Mouse (Mus musculus): Measurements from ENCODE around the gene Zmat5.

The Zmat5 gene

DNA sequence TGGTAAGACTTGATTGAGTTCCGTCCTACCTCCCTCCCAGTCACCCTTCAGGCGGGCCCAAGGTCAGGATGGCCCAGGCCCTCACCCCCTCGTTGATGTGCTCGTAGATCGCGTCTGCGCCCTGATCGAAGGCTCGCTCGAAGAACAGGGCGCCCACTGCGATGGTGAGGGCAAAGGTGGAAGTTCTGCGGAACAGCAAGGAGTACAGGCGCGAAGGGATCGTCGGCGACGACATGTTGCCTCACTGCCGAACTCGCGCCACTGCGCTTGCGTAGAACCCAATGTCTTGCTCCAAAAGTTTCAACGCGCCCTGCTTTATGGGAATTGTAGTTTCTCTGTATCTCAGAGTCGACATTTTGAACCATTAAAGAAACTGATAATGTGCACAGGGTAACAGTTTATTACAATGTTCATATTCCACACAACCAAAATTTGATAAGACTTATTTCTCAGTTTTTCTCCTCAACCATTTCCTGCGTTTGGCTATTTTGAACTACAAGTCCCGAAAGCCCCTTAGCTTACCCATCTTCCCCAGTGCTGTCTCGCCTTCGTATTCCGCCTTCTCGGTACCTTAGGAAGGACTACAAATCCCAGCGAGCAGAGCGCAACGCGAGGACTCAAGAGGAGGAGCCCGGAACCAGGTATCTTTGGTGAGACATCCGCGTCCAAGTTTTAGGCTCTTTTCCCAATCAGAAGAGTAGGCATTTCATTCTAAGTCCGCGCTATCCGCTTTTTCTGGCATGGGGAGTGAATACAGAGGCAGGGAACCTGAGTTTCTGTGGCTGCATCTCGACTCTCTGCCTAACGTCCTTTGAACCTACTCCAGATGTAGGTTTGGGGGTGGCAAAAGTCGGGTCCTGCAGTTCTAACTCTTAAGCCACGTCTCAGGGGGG, at the start of gene Zmat5, which contains the start of gene Uqcr10:
Gene Zmat5 (plus strand): TSS at position 607 of the 893 bp plus-strand sequence.
Gene Uqcr10 (minus strand): TSS at position 271 of the 893 bp plus-strand sequence.
- DNase-seq, result peak; percentile 95

DNA sequence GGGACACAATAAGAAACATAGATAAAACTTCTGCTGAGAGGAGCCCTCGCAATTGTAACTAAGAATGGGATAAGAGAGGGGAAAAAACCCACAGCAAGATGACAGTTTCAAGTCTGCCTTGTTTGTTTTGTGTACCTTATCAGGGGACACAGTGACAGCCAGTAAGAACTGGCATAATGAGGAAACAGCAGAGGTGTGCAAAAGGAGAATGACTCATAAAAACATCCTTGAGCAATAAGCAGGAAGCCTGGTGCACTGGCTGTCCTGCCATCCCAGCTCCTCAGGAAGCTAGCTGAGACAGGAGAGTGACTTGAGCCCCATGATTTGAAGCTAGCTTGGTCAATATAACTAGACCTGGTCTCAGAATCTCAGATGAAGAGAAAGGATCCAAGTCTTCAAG, 44.7 kb upstream of the Zmat5 start:
- DNase-seq, result no peak

- no peak for DNase-seq
Measured at GRCm38 (mm10) chr11:4660309-4661025, 44.0 kb upstream of the Zmat5 start.

DNA sequence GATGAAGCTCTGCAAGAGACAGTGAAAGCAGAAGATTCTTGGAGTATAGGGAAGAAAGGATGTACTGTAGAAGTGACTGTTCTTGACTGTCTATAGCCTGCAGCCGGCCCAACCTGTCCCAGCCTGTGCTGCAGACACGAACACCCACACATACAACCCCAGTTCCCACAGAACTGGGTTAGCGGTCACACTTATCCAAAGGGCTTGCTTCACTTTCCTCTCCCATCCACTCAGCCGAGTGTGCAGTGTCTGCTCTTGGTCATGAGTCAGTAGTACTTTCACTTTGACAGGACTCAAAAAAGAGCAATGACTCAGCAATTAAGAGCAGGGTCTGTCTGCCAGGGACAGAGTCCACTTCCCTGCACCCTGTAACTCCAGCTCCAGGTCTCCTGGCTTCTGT, 43.2 kb upstream of the Zmat5 start:
- no peak for DNase-seq

- DNase-seq, result peak; percentile 35
Measured at GRCm38 (mm10) chr11:4661871-4662495, 42.5 kb upstream of the Zmat5 start.

- no peak for DNase-seq
Measured at GRCm38 (mm10) chr11:4662496-4662878, 42.0 kb upstream of the Zmat5 start.

GRCm38 (mm10) chr11:4671736-4672135, 32.7 kb upstream of the Zmat5 start:
- DNase-seq, result no peak

DNA sequence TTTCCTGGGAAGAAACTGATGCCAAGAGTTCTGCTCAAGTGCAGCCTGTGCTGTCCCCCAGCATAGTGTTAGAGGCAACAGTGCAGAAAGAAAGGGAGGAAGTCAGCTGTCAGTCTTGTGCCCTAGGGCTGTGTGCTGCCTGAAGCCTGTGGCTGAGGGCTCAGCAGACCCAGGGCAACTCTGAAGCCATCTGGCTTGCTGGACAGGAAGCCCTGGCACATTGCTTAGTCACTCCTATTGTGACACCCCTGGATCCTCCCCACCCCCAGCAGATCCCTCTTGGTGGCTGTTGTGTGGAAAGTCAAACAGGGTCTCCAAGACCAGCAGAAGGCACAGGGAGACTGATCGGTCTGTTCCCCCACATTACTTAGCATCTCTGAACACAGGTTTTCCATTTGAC, 29.9 kb upstream of the Zmat5 start:
- DNase-seq, result no peak

DNA sequence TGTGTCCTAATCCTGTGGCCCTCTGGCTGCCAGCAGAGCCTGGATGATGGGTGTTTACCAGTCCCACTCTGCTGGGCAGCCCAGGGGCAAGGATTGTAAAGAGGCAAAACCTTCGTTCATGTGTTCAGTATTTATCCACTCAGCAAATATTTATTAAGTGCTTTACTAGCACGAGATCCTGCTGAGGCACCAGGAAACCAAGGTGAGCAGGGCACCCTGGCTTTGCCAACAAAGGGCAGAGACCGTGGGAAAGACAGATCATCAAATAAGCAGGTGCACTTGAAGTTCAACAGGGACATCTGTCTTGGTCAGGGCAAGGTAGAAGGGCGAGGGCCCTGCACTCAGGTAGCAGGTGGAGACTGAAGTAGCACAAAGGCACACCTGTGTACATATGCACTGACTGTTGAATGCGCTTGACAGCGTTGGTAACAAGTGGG, 29.3 kb upstream of the Zmat5 start:
- no peak for DNase-seq

GRCm38 (mm10) chr11:4675693-4676092, 28.8 kb upstream of the Zmat5 start:
- DNase-seq, result no peak

DNA sequence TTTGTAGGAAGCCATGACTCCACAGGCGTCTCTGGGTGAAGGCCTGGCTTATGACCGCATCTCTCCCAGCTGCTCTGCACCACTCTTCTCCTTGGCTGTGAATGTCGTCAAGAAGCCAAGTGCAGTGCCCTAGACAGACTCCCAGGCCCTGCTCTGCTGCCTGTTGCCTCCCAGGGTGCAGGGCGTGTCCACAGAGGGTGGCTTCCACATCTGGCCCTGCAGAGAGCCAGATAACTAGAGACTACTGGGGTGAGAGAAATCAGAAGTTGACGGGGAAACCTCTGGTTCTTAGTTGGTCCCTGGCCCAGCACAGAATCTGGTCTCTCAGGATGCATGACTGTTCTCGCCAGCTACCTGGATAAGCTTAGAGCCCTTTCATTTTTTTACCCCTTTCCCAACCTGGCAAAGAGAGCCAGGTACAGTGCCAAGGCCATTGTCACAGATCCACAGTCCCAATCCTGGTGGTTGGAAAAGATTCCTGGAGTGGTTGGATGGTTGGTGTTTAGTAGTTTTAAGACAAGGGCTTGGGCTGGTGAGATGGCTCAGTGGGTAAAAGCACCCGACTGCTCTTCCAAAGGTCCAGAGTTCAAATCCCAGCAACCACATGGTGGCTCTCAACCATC, 27.1 kb upstream of the Zmat5 start:
- DNase-seq, result no peak

DNA sequence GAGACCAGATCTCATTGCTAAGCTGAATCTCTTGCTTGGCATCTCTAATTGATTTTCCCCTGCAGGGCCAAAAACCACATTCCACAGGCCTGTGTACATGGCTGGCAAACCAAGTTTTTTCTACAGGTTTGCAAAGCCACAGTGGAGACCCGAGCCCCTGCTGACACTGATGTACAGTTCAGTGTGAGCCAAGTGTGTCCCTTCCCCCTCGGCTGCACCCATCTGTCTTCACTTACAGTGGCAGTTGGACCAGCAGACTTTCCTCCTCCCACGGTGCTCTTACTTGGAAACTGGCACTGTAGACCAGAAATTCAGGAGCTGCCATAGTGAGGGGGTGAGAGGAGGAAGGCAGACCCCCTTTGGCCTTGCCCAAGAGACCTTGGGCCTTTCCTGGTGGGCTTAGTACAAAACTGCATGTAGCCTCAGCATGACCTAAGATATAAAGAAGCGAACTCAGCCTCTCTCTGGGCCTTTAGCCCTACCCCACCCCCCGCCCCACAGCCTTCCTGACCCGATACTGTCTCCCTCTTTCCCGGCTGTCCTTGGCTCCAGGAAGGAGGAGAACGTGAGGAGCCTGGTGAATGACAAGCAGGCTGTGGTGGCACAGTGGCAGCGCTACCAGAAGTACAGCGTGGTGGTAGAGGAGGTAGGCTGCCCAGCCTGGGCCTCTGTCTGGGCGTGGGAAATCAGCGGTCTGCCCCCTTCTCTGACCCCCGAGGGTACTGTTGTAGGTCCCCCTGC, 25.6 kb upstream of the Zmat5 start:
- no peak for DNase-seq

DNA sequence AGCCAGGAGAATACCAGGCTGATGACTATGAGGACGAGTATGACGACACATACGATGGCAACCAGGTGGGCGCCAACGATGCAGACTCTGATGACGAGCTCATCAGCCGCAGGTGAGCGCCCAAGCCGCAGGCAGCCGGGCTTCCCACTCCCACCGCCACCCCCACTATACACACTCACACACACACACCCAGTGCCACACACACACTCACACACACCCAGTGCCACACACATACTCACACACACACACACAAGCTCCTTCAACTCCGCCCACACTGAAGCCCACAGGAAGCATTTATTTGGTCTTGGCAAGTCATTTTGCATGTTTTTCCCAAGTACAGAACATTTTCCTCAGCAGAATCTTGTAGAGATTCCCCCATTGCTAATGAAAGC, 25.0 kb upstream of the Zmat5 start:
- no peak for DNase-seq

DNA sequence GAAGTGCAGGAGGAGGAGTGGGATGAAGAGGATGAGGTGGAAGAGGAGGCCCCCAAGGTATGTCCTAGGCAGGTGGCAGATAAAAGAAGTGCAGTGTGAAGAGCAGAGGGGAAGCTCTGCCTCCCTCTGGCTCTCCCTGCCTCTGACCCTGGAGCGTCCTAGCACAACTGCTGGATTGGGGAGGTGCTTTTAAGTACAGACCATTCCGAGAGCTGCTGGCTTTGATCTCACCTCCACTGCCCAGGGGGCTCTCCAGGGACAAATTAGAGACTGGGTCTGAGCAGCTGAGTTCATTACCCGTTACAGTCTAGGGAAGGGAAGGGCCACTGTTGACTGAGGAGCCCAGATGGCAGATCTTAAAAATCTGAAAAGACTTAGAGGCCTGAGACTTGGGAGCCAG, 24.4 kb upstream of the Zmat5 start:
- DNase-seq, result no peak

DNA sequence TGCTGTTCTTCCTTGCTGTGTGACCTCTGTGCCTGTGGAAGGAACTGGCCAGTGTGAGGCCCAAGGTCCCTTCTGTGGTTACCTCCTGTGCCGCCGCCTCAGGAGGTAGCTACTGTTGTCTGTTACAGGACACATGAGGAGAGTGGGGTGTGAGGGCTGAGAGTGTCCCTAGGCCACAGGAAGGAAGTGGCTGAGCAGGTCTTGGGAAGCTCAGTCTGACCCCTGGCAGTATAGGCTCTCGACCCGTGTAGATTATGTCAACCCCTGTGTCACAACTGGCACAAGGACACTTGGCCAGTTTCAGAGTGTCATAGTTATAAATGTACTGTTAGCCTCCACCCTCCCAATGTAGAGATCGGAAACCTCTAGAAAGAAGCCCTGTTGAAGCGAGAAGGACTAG, 21.0 kb upstream of the Zmat5 start:
- DNase-seq, result no peak

- DNase-seq, result no peak
Measured at GRCm38 (mm10) chr11:4684186-4684585, 20.3 kb upstream of the Zmat5 start.

GRCm38 (mm10) chr11:4685071-4685470, 19.4 kb upstream of the Zmat5 start:
- no peak for DNase-seq

DNA sequence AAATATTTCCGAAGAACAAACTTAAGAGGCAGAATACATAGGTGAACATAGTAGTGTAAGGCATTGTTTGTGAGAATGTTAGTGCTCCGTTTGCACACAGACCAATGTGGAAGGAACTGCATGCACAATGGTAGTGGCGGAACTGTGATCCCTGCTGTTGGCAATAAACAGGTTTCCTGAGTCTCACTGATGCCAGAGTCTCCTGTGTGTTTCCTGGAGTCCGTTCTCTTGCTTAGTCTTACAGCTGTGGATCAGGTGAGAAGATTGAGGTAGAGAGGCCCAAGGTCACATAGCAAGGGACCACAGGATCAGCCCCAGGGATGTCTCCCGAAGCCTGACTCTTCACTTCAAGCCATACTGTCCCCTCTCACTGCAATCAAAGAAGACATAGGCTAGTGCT, 19.0 kb upstream of the Zmat5 start:
- no peak for DNase-seq

- DNase-seq, result no peak
Measured at GRCm38 (mm10) chr11:4687027-4687426, 17.5 kb upstream of the Zmat5 start.

GRCm38 (mm10) chr11:4687874-4688273, 16.6 kb upstream of the Zmat5 start:
- DNase-seq, result no peak

GRCm38 (mm10) chr11:4688632-4689380, 15.7 kb upstream of the Zmat5 start:
- no peak for DNase-seq

GRCm38 (mm10) chr11:4690353-4690752, 14.1 kb upstream of the Zmat5 start:
- DNase-seq, result no peak
